Mouse (Mus musculus): ENCODE measurements around the gene Psmd1. TPM values are rescaled to one million over a fixed set of nuclear protein-coding genes. Genes with fewer than 3 reads are reported as not detected.

The Psmd1 gene
- total and polyA plus RNA-seq, 3 experiments, result 42.8 to 200 (median 172) TPM

- DNase-seq (ENCODE audit: low spot score) (no peak), ATAC-seq (ENCODE audit: extremely low read depth, insufficient number of reproducible peaks, low FRiP score, poor library complexity, severe bottlenecking) (no peak)
- Histone ChIP-seq H3K36me3 (replicated peaks) (peaks cover 51% of the 10 kb centered on the region), H3K4me3 (ENCODE audit: low read depth, low read length) (no peak overlapping the region), H3K27me3 (ENCODE audit: insufficient read depth, low read length) (peaks cover 3% of the 10 kb centered on the region), H3K4me1 (ENCODE audit: insufficient read depth, low read depth, low read length) (0 out of 2 replicates have a peak, but pooled peaks cover 2% of the 10 kb centered on the region), H3K9me3 (replicated peaks) (no peaks in the 10 kb centered on the region)
- TF ChIP-seq TAL1 (conservative IDR thresholded peaks at IDR 0.05; ENCODE audit: low read depth, low read length) (no peak), GATA1 (IDR thresholded peaks at IDR 0.05; ENCODE audit: borderline replicate concordance, low read length) (no peak), GATA2 (IDR thresholded peaks at IDR 0.05; ENCODE audit: borderline replicate concordance, low read depth, low read length) (no peak), CTCF (IDR thresholded peaks at IDR 0.05; ENCODE audit: low read depth, low read length) (no peak), POLR2AphosphoS5 (IDR thresholded peaks at IDR 0.05; ENCODE audit: insufficient replicate concordance, low read depth, low read length) (no peak)
These were observed 79.0 kb downstream of the Psmd1 start for GRCm38 (mm10) chr1:86143165-86143564.

- no peak for ATAC-seq (ENCODE audit: extremely low read depth, insufficient number of reproducible peaks, low FRiP score, poor library complexity, severe bottlenecking)
These were observed 80.1 kb downstream of the Psmd1 start for GRCm38 (mm10) chr1:86144001-86144944.

DNA sequence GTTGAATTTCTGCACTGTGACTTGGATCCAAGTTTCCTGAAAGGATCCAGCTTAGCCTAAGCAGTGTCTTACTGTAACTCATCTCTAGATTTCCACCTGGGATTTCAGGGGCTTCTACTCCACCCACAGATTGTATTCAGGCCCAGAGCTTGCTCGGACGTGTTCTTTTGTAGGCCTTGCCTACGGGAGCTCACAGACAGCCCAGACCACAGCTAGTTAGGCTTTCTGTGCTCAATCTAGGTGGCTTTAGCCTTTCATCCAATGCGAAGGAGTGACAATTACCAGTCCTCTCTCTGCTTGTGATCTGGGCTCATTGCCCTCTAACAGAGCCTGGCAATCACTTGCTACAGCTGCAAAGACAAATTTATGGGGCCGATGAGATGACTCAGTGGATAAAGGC, 82.1 kb downstream of the Psmd1 start:
- DNase-seq (ENCODE audit: low spot score), result no peak
- Histone ChIP-seq H3K9me3 (replicated peaks) (no peaks in the 10 kb centered on the region), H3K36me3 (replicated peaks) (peaks cover 22% of the 10 kb centered on the region), H3K4me3 (ENCODE audit: low read depth, low read length) (no peak overlapping the region), H3K27me3 (ENCODE audit: insufficient read depth, low read length) (peaks cover 12% of the 10 kb centered on the region), H3K4me1 (ENCODE audit: insufficient read depth, low read depth, low read length) (0 out of 2 replicates have a peak, but pooled peaks cover 2% of the 10 kb centered on the region)
- TF ChIP-seq POLR2AphosphoS5 (IDR thresholded peaks at IDR 0.05; ENCODE audit: insufficient replicate concordance, low read depth, low read length) (no peak), TAL1 (conservative IDR thresholded peaks at IDR 0.05; ENCODE audit: low read depth, low read length) (no peak), CTCF (IDR thresholded peaks at IDR 0.05; ENCODE audit: low read depth, low read length) (no peak)
- no peak for ATAC-seq (ENCODE audit: extremely low read depth, insufficient number of reproducible peaks, low FRiP score, poor library complexity, severe bottlenecking)

More at GRCm38 (mm10) chr1:86144001-86144944, 80.1 kb downstream of the Psmd1 start:
- Histone ChIP-seq H3K4me1 (ENCODE audit: insufficient read depth, low read depth, low read length) (0 out of 2 replicates have a peak, but pooled peaks cover 2% of the 10 kb centered on the region), H3K36me3 (replicated peaks) (peaks cover 40% of the 10 kb centered on the region), H3K9me3 (replicated peaks) (no peaks in the 10 kb centered on the region), H3K27me3 (ENCODE audit: insufficient read depth, low read length) (peaks cover 9% of the 10 kb centered on the region), H3K4me3 (ENCODE audit: low read depth, low read length) (no peak overlapping the region)
- no peak for TF ChIP-seq GATA2 (IDR thresholded peaks at IDR 0.05; ENCODE audit: borderline replicate concordance, low read depth, low read length)
- no peak for TF ChIP-seq TAL1 (conservative IDR thresholded peaks at IDR 0.05; ENCODE audit: low read depth, low read length)
- DNase-seq (ENCODE audit: low spot score), result no peak

DNA sequence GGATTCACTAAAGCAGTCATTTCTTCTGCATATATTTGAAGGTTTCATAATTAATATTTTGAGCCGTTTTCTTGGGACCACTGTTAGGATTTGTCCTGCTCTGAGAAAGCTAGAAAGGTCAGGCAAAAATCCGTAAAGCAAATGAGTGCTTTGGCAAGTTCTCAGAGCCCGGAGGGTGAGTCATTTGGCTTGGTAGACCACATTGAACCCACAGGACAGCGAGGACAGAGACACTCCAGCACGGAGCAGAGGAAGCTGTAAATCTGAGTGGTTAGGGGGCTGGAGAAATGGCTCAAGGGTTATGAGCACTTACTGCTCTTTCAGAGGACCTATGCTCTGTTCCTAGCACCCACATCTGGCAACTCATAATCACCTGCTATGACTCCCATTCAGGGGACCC, 83.4 kb downstream of the Psmd1 start:
- H3K4me3 ChIP-seq (ENCODE audit: low read depth, low read length), result no peak overlapping the region
- ATAC-seq (ENCODE audit: extremely low read depth, insufficient number of reproducible peaks, low FRiP score, poor library complexity, severe bottlenecking), result no peak
- H3K4me1 ChIP-seq (ENCODE audit: insufficient read depth, low read depth, low read length), result peaks cover 2% of the 10 kb centered on the region; the same call in 1 of the 2 replicates
- peaks cover 12% of the 10 kb centered on the region for H3K27me3 ChIP-seq (ENCODE audit: insufficient read depth, low read length)
- no peak for DNase-seq (ENCODE audit: low spot score)
- H3K9me3 ChIP-seq (replicated peaks), result no peaks in the 10 kb centered on the region
- H3K36me3 ChIP-seq (replicated peaks), result peaks cover 15% of the 10 kb centered on the region
- TF ChIP-seq GATA1 (IDR thresholded peaks at IDR 0.05; ENCODE audit: borderline replicate concordance, low read length), result no peak
- no peak for TF ChIP-seq CTCF (IDR thresholded peaks at IDR 0.05; ENCODE audit: low read depth, low read length)
- no peak for TF ChIP-seq TAL1 (conservative IDR thresholded peaks at IDR 0.05; ENCODE audit: low read depth, low read length)
- no peak for TF ChIP-seq POLR2AphosphoS5 (IDR thresholded peaks at IDR 0.05; ENCODE audit: insufficient replicate concordance, low read depth, low read length)
- TF ChIP-seq GATA2 (IDR thresholded peaks at IDR 0.05; ENCODE audit: borderline replicate concordance, low read depth, low read length), result no peak

- Histone ChIP-seq H3K9me3 (replicated peaks) (no peaks in the 10 kb centered on the region), H3K27me3 (ENCODE audit: insufficient read depth, low read length) (peaks cover 12% of the 10 kb centered on the region), H3K4me3 (ENCODE audit: low read depth, low read length) (no peak overlapping the region), H3K36me3 (replicated peaks) (peaks cover 10% of the 10 kb centered on the region), H3K4me1 (ENCODE audit: insufficient read depth, low read depth, low read length) (peaks cover 2% of the 10 kb centered on the region; the same call in 1 of the 2 replicates)
- DNase-seq (ENCODE audit: low spot score) (no peak), ATAC-seq (ENCODE audit: extremely low read depth, insufficient number of reproducible peaks, low FRiP score, poor library complexity, severe bottlenecking) (no peak)
- no peak for TF ChIP-seq POLR2AphosphoS5 (IDR thresholded peaks at IDR 0.05; ENCODE audit: insufficient replicate concordance, low read depth, low read length)
- no peak for TF ChIP-seq CTCF (IDR thresholded peaks at IDR 0.05; ENCODE audit: low read depth, low read length)
- no peak for TF ChIP-seq TAL1 (conservative IDR thresholded peaks at IDR 0.05; ENCODE audit: low read depth, low read length)
- no peak for TF ChIP-seq GATA2 (IDR thresholded peaks at IDR 0.05; ENCODE audit: borderline replicate concordance, low read depth, low read length)
- TF ChIP-seq GATA1 (IDR thresholded peaks at IDR 0.05; ENCODE audit: borderline replicate concordance, low read length), result no peak
These were observed 84.0 kb downstream of the Psmd1 start for GRCm38 (mm10) chr1:86148161-86148560.

GRCm38 (mm10) chr1:86150929-86151328, 86.7 kb downstream of the Psmd1 start:
- peaks cover 2% of the 10 kb centered on the region for H3K36me3 ChIP-seq (replicated peaks)
- H3K9me3 ChIP-seq (replicated peaks), result no peaks in the 10 kb centered on the region
- TF ChIP-seq TAL1 (conservative IDR thresholded peaks at IDR 0.05; ENCODE audit: low read depth, low read length) (no peak), POLR2AphosphoS5 (IDR thresholded peaks at IDR 0.05; ENCODE audit: insufficient replicate concordance, low read depth, low read length) (no peak), GATA2 (IDR thresholded peaks at IDR 0.05; ENCODE audit: borderline replicate concordance, low read depth, low read length) (no peak), CTCF (IDR thresholded peaks at IDR 0.05; ENCODE audit: low read depth, low read length) (no peak), GATA1 (IDR thresholded peaks at IDR 0.05; ENCODE audit: borderline replicate concordance, low read length) (no peak)
- DNase-seq (ENCODE audit: low spot score), result no peak
- peaks cover 23% of the 10 kb centered on the region for H3K4me1 ChIP-seq (ENCODE audit: insufficient read depth, low read depth, low read length)
- H3K4me3 ChIP-seq (ENCODE audit: low read depth, low read length), result no peak overlapping the region
- H3K27me3 ChIP-seq (ENCODE audit: insufficient read depth, low read length), result peaks cover 12% of the 10 kb centered on the region
- ATAC-seq (ENCODE audit: extremely low read depth, insufficient number of reproducible peaks, low FRiP score, poor library complexity, severe bottlenecking), result no peak

All from G1E (cell line).